Mouse (Mus musculus) midbrain, embryonic 10.5 days (tissue): ENCODE results near the gene Supt20. TPM values are rescaled to one million over a fixed set of nuclear protein-coding genes. Genes with fewer than 3 reads are reported as not detected.

Experiments used
- DNase-seq: peaks from one replicate; pipeline ENCODE4 v3.0.0-alpha.2; 2017; ENCODE audit warnings: low spot score
- H3K27ac ChIP-seq: fragments of 300-500 bp; sonication (generic); replicated peaks from 2 replicates; pipeline ENCODE4 v1.5.1; 2016; ENCODE audit warnings: mild to moderate bottlenecking
- H3K27me3 ChIP-seq: fragments of 300-500 bp; sonication (generic); 2 replicates; pipeline ENCODE4 v1.6.1; 2016; ENCODE audit warnings: low read depth, mild to moderate bottlenecking; ENCODE audit not compliant: poor library complexity, severe bottlenecking
- H3K36me3 ChIP-seq: fragments of 300-500 bp; sonication (generic); 2 replicates; pipeline ENCODE4 v1.6.1; 2016; ENCODE audit warnings: mild to moderate bottlenecking, moderate library complexity
- H3K4me1 ChIP-seq: fragments of 300-500 bp; sonication (generic); 2 replicates; pipeline ENCODE4 v1.6.1; 2016
- H3K4me3 ChIP-seq: fragments of 300-500 bp; sonication (generic); 2 replicates; pipeline ENCODE4 v1.5.1; 2016; ENCODE audit warnings: mild to moderate bottlenecking, moderate library complexity
- H3K9me3 ChIP-seq: fragments of 300-500 bp; sonication (generic); replicated peaks from 2 replicates; pipeline ENCODE4 v1.6.1; 2016; ENCODE audit warnings: mild to moderate bottlenecking
- WGBS: fragments of 180-500 bp; shearing (Covaris S2); methylation state at CpG from one replicate; pipeline ENCODE4 v1.1.7; 2016; 5-methylcytosine and 5-hydroxymethylcytosine counted together
- polyA plus RNA-seq: library from polyadenylated mRNA; unstranded; fragments of >200 nt; fragmentation: Nextera tagmentation; extraction: Ambion mirVana; gene quantifications from 2 replicates; pipeline ENCODE4 v1.2.1, GENCODE M21; 2016

The Supt20 gene
- polyA plus RNA-seq, 1 experiment from 2014 or later, result 101 TPM

GRCm38 (mm10) chr3:54766034-54766433, 73.4 kb downstream of the Supt20 start:
- WGBS, result 80% methylated on average over 14 of the region's 14 CpGs
- no peak overlapping the region for H3K27ac ChIP-seq
- no peaks in the 10 kb centered on the region for H3K9me3 ChIP-seq
- DNase-seq, result no peak
- no peaks in the 10 kb centered on the region for H3K36me3 ChIP-seq
- H3K4me3 ChIP-seq, result no peak overlapping the region
- H3K4me1 ChIP-seq, result peaks cover 22% of the 10 kb centered on the region
- no peaks in the 10 kb centered on the region for H3K27me3 ChIP-seq

GRCm38 (mm10) chr3:54766811-54767210, 74.2 kb downstream of the Supt20 start:
- no peaks in the 10 kb centered on the region for H3K9me3 ChIP-seq
- H3K27me3 ChIP-seq, result no peaks in the 10 kb centered on the region
- WGBS, result 86% methylated on average over 5 of the region's 5 CpGs
- DNase-seq, result no peak
- no peaks in the 10 kb centered on the region for H3K36me3 ChIP-seq
- no peak overlapping the region for H3K4me3 ChIP-seq
- H3K4me1 ChIP-seq, result peaks cover 16% of the 10 kb centered on the region
- H3K27ac ChIP-seq, result no peak overlapping the region

GRCm38 (mm10) chr3:54768592-54768991, 76.0 kb downstream of the Supt20 start:
- peaks cover 3% of the 10 kb centered on the region for H3K9me3 ChIP-seq
- H3K27ac ChIP-seq, result no peak overlapping the region
- H3K4me3 ChIP-seq, result no peak overlapping the region
- DNase-seq, result no peak
- H3K36me3 ChIP-seq, result no peaks in the 10 kb centered on the region
- WGBS, result 91% methylated on average over 8 of the region's 8 CpGs
- H3K27me3 ChIP-seq, result no peaks in the 10 kb centered on the region
- peaks cover 14% of the 10 kb centered on the region for H3K4me1 ChIP-seq

- no peaks in the 10 kb centered on the region for H3K36me3 ChIP-seq
These were observed 77.0 kb downstream of the Supt20 start for GRCm38 (mm10) chr3:54769349-54770275.

GRCm38 (mm10) chr3:54773613-54774012, 81.0 kb downstream of the Supt20 start:
- Histone ChIP-seq H3K9me3 (peaks cover 5% of the 10 kb centered on the region), H3K4me1 (peaks cover 14% of the 10 kb centered on the region), H3K27ac (no peak overlapping the region), H3K36me3 (no peaks in the 10 kb centered on the region), H3K27me3 (no peaks in the 10 kb centered on the region), H3K4me3 (no peak overlapping the region)
- no peak for DNase-seq
- 84% methylated on average over 6 of the region's 6 CpGs for WGBS

More at GRCm38 (mm10) chr3:54769349-54770275, 77.0 kb downstream of the Supt20 start:
- 66% methylated on average over 17 of the region's 17 CpGs for WGBS
- H3K4me1 ChIP-seq, result peaks cover 7% of the 10 kb centered on the region
- DNase-seq, result no peak
- no peak overlapping the region for H3K27ac ChIP-seq
- H3K27me3 ChIP-seq, result no peaks in the 10 kb centered on the region
- H3K9me3 ChIP-seq, result peaks cover 5% of the 10 kb centered on the region
- no peak overlapping the region for H3K4me3 ChIP-seq

DNA sequence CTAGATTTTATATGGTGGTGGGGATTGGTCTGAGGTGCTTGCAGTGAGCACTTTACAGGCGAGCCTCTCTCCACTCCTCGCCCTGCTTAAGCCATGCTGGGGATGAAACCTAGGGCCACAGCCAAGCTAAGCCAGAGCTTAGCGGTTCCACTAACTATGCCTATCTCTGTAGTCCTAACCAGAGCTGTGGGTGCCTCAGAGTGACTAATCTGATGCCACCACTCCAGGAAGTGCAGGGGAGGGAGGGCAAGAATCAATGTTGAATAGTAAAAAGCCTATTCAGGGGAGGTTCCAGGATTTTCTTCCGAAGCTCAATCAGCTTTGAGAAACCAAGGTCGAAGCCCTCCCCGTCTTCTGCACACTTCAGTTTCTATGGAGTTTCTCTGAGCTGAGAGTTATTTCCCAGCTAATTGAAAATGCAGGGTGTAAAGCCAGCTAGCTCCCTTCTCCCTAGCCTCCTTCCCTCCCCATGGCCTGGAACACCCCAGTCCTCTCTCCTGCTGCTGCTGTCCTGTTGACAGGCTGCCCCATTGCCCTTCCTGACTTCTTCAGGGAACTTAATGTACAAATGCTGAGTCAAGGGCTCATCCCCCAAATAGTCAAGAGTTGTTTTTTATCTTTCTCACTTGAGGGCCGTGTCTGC, 83.5 kb downstream of the Supt20 start:
- DNase-seq, result no peak
- Histone ChIP-seq H3K27me3 (no peaks in the 10 kb centered on the region), H3K36me3 (no peaks in the 10 kb centered on the region), H3K27ac (no peak overlapping the region), H3K4me3 (no peak overlapping the region), H3K4me1 (peaks cover 7% of the 10 kb centered on the region; the same call in 1 of the 2 replicates), H3K9me3 (peaks cover 5% of the 10 kb centered on the region)
- WGBS, result 64% methylated on average over 7 of the region's 7 CpGs

Other genes starting within 250 kb of the Supt20 start
- 0.36 and 0.56 TPM in 2 replicates for gene Gm21958, start 21.5 kb downstream of the Supt20 start, polyA plus RNA-seq
- gene Exosc8, start 42.6 kb downstream of the Supt20 start, polyA plus RNA-seq, result 163 and 180 TPM in 2 replicates
- gene Alg5, start 42.7 kb downstream of the Supt20 start, polyA plus RNA-seq, result 42.4 and 44.6 TPM in 2 replicates
- gene Smad9, start 62.8 kb downstream of the Supt20 start, polyA plus RNA-seq, result 0.11 and 0.14 TPM in 2 replicates
- gene Rfxap, start 115.0 kb downstream of the Supt20 start, polyA plus RNA-seq, result 38.7 and 41.0 TPM in 2 replicates
- 0.16 and 0.38 TPM in 2 replicates for gene Sertm1, start 223.1 kb downstream of the Supt20 start, polyA plus RNA-seq